Mouse (Mus musculus) megakaryocyte, embryonic 14.5 days (primary cell): Measurements from ENCODE around the gene Slc34a2. TPM values are rescaled to one million over a fixed set of nuclear protein-coding genes. Genes with fewer than 3 reads are reported as not detected.

Experiments
- H3K27me3 ChIP-seq: replicated peaks from 2 replicates; pipeline ENCODE3; 2012; ENCODE audit warnings: inconsistent platforms
- H3K36me3 ChIP-seq: replicated peaks from 2 replicates; pipeline ENCODE3; 2012; ENCODE audit warnings: low read length, inconsistent platforms, mixed read lengths
- H3K4me1 ChIP-seq: 2 replicates; pipeline ENCODE4 v1.6.1; 2012; ENCODE audit warnings: inconsistent platforms
- H3K4me3 ChIP-seq: replicated peaks from 2 replicates; pipeline ENCODE3; 2012; ENCODE audit warnings: moderate library complexity, mild to moderate bottlenecking, inconsistent platforms
- H3K9me3 ChIP-seq: 2 replicates; pipeline ENCODE4 v1.6.1; 2012; ENCODE audit warnings: inconsistent platforms
- FLI1 ChIP-seq: IDR thresholded peaks from 2 replicates; pipeline ENCODE4 v1.6.1; 2012; ENCODE audit warnings: low read length, inconsistent platforms, mixed read lengths
- GATA1 ChIP-seq: IDR thresholded peaks from 3 replicates; pipeline ENCODE4 v1.6.1; 2012; ENCODE audit warnings: mixed read lengths, low read length, inconsistent platforms, borderline replicate concordance
- polyA plus RNA-seq: library from polyadenylated mRNA; stranded (reverse); fragments of >175 nt; gene quantifications from 2 replicates; pipeline ENCODE4 v1.2.3, GENCODE M21; 2012; ENCODE audit warnings: low replicate concordance; ENCODE audit not compliant: insufficient read depth

The Slc34a2 gene
- polyA plus RNA-seq, 1 experiment = not detected

DNA sequence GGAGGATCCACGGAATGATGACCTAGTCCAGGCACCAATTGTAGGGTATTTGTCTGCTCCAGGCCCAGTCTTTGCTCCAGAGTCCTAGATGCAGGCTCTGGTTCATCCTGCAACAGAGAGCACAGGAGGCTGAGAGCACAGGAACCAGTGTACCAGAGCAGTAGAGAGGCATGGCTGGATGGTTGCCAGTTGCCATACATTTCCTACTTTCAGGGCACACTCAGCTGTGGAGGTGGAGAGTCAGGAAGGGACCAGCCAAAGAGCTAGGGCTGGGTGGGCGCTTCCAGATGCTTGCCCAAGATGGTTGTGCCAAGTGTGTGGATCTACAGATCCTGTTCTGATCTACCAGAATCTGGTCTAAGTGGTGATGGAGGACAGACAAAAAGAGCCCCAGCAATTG lies 15.4 kb downstream of the Slc34a2 start:
- no peaks in the 10 kb centered on the region for H3K4me1 ChIP-seq
- H3K4me3 ChIP-seq = no peak overlapping the region
- H3K27me3 ChIP-seq = peaks cover 22% of the 10 kb centered on the region
- H3K9me3 ChIP-seq = 0 out of 2 replicates have a peak, but pooled peaks cover 2% of the 10 kb centered on the region
- TF ChIP-seq FLI1 (no peak), GATA1 (no peak)
- no peaks in the 10 kb centered on the region for H3K36me3 ChIP-seq

DNA sequence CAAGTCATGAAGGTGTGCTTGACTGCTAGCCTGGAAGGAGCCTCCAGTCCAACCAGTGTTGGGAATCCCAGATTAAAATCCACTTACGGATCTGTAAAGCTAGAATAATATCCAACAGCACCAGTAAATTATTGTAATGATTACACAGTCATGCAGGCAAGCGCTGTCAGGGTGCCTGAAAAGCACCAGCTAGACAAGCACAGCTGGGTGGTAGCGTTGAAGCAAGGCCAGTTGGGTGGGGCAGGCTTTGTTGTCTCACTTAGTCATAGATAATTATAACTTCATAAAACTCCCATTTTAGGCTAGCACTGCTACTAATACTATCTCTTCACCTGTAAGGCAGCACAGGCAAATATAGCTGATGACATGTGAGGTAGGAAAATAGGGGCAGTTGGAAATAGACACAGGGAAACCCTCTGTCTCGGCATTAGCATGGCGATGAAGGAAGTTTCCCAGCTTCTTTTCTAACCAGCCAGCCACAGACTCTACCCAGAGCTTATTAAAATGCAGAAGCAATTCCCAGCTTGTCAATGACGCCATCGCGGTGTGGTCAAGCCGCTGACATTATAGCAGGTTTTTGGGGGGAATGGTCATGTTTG lies 23.8 kb downstream of the Slc34a2 start:
- no peak for TF ChIP-seq GATA1
- no peaks in the 10 kb centered on the region for H3K9me3 ChIP-seq
- no peaks in the 10 kb centered on the region for H3K27me3 ChIP-seq
- no peaks in the 10 kb centered on the region for H3K4me1 ChIP-seq
- H3K4me3 ChIP-seq = no peak overlapping the region
- no peaks in the 10 kb centered on the region for H3K36me3 ChIP-seq

DNA sequence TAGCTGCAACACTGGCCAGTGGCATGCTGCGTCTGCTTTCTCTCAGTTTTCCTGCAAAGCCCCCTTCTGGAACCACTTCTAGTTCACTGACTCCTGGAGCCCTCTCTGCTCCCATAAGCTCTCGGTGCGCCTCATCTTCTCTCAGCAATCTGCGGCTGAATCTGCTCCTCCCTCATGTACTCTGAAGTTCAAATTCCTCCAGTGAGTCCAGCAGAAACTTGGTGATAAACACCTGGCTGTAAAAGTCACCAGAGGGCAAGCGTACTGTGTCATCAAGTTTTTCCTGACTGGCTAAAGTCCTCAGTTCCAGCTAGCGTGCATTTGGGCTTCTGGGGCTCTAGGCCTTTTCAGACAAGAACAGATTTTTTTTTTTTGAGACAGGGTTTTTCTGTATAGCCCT lies 36.7 kb downstream of the Slc34a2 start:
- TF ChIP-seq FLI1 (no peak), GATA1 (no peak)
- no peaks in the 10 kb centered on the region for H3K9me3 ChIP-seq
- no peak overlapping the region for H3K4me3 ChIP-seq

DNA sequence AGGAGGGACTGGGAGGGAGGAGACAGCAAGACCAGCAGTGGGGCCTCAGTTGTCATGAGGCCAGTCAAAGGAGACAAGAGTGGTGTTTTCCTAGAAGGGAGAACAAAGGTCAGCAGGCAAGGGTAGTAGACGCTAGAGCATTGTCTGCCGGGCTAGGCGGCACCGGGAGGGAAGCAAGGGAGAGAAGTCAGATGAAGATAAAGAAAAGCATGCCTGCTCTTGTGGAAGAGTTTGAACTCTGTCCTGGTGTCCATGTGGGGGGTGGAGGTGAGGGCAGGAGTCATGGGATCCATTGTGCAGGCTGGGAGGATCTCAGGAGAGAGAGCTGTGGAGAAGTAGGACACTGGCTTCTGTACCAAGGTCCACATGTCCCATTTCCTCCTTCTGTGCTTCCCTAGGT lies 40.6 kb downstream of the Slc34a2 start:
- Histone ChIP-seq H3K4me3 (no peak overlapping the region), H3K4me1 (no peaks in the 10 kb centered on the region), H3K36me3 (no peaks in the 10 kb centered on the region), H3K27me3 (no peaks in the 10 kb centered on the region), H3K9me3 (no peaks in the 10 kb centered on the region)
- no peak for TF ChIP-seq FLI1
- no peak for TF ChIP-seq GATA1

More for the DNA sequence above, 36.7 kb downstream of the Slc34a2 start:
- no peaks in the 10 kb centered on the region for H3K4me1 ChIP-seq
- no peaks in the 10 kb centered on the region for H3K27me3 ChIP-seq
- no peaks in the 10 kb centered on the region for H3K36me3 ChIP-seq

DNA sequence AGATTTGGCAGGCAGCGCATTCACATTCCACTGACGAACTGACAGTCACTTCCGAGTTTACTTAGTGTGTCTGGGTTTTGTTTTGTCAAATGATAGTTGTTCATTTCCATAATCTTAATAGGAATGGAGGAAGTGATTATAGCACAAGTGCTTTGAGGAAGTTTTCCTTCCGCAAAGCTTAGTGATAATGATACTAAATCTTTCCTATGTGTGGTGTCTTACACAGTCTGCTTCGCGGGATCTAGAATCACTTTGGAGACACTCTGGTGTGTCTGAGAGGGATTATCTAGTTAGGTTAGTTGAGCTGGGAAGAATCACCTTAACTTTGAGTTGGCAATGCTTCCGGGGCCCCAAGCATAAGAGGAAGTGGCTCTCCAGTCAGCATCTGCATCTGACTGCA lies 49.6 kb downstream of the Slc34a2 start:
- H3K4me1 ChIP-seq = no peaks in the 10 kb centered on the region
- TF ChIP-seq GATA1 = no peak
- TF ChIP-seq FLI1 = no peak
- H3K36me3 ChIP-seq = no peaks in the 10 kb centered on the region
- no peak overlapping the region for H3K4me3 ChIP-seq
- H3K9me3 ChIP-seq = 0 out of 2 replicates have a peak, but pooled peaks cover 4% of the 10 kb centered on the region
- H3K27me3 ChIP-seq = no peaks in the 10 kb centered on the region

DNA sequence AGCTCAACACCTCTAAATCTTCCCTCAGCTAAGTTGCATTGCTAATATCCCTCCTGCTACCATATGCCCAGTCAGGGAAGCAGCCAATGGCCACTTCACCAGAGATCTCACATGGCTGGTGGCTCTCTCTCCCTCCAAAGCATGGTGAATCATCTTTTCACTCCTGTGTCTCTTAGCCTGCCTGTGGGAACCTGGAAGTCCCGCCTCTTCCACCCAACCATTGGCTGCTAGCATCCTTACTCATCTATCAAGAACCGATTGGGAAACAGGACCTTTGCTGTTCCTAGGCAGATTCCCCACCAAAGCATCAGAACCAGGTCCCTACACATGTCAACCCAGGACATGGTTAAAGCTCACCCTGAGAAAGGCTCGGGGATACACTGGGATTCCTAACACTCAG lies 53.5 kb downstream of the Slc34a2 start:
- no peaks in the 10 kb centered on the region for H3K4me1 ChIP-seq
- TF ChIP-seq FLI1 = no peak
- no peak for TF ChIP-seq GATA1
- no peaks in the 10 kb centered on the region for H3K36me3 ChIP-seq
- no peaks in the 10 kb centered on the region for H3K27me3 ChIP-seq
- H3K9me3 ChIP-seq = no peaks in the 10 kb centered on the region
- no peak overlapping the region for H3K4me3 ChIP-seq

DNA sequence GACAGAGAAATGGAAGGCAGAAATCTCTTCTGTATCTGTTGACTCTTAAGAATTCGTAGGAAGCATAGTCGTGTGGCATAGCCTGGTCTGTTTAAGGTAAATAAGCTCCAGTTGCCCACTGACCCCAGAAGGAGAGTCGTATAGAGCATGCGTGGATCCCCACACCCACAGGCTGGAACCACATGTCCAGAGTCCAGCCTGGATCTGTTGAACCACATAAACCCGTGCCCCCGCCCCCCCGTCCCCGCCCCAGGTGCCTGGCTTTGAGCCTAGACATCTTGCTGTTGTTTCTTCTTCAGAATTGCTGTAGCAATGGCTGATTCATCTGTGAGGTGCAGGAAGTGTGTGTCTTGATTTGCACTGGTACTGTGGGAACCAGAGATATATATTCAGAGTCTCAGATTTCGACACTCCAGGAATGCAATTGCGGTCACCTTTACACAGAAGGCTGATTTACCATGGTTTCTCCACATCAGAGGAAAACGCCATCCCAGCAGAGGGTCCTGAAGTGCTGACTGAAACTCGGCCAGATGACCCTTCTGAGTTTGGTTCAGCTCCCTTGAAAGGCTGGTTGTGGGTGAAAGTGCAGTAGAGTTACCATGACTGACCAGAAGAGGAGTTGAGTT lies 64.1 kb downstream of the Slc34a2 start:
- H3K9me3 ChIP-seq = no peaks in the 10 kb centered on the region
- TF ChIP-seq GATA1 = no peak
- TF ChIP-seq FLI1 = no peak
- H3K36me3 ChIP-seq = no peaks in the 10 kb centered on the region
- H3K4me1 ChIP-seq = no peaks in the 10 kb centered on the region
- no peak overlapping the region for H3K4me3 ChIP-seq
- H3K27me3 ChIP-seq = no peaks in the 10 kb centered on the region

DNA sequence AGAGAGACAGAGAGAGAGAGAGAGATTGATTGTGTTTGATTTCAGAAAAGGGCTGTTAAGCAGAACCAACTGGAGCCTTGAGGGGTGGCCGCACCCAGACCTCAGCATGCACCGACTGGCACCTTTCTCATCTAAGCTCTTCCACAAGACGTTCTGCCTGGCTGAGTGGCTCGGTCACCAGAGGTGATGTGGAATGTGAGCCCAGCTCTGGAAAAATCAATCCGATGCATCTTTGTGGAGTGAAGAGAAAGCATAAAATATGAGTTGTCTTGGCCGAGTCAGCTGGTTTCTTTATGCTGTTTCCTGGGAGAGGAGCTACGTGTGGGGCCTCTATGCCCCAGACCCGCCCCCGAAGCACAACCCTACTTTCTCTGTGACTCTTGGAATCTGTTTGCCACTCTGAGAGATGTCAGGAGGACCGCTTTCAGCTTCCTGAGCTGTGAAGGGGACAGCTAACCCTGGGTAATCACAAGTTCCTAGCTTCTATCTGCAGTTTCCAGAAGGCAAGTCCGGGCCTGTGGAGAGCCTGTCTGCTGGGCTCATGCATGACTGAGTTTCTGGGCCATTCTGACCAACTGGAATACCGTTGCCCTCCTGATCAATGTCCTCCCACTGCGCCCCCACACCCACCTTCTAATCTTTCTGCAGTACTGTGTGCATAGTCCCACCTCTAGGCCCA lies 66.4 kb downstream of the Slc34a2 start:
- no peak for TF ChIP-seq GATA1
- TF ChIP-seq FLI1 = no peak
- no peaks in the 10 kb centered on the region for H3K27me3 ChIP-seq
- H3K36me3 ChIP-seq = no peaks in the 10 kb centered on the region
- H3K4me3 ChIP-seq = no peak overlapping the region
- H3K9me3 ChIP-seq = no peaks in the 10 kb centered on the region
- no peaks in the 10 kb centered on the region for H3K4me1 ChIP-seq

DNA sequence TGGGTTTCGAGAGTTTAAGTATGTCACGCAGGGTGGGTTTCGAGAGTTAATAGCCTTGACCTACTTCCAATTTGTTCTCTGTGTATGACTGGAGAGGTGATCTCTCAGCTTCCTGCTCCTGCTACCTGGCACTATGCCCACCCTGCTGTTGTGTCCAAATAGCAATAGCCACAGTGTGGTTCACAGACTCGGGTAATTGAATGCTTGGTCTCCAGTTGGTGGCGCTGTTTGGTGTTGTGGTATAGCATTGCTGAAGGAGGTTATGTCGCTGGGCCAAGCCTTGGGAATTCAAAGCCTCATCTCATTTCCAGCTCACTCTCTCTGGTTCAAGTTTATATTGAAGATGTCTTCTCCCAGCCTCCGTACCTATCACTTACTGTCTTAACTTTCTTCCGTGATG lies 67.8 kb downstream of the Slc34a2 start:
- Histone ChIP-seq H3K9me3 (no peaks in the 10 kb centered on the region), H3K4me1 (no peaks in the 10 kb centered on the region), H3K36me3 (no peaks in the 10 kb centered on the region), H3K4me3 (no peak overlapping the region), H3K27me3 (no peaks in the 10 kb centered on the region)
- TF ChIP-seq FLI1 (no peak), GATA1 (no peak)

DNA sequence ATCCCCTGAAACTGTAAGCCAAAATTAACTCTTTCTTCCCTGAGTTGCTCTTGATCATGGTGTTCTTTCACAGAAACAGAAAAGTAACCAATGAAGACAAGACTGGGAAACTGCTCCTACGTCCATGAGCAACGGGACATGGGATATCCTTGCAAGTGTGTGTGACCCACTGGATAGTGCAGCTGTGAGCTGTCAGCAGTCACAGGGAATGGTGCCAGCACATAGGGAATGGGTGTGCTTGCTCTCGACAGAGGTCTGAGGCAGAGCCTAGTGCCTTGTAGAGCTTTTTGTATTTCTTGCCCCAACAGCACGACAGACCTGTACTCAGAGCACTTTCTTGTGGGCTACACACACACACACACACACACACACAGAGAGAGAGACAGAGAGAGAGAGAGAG lies 68.2 kb downstream of the Slc34a2 start:
- TF ChIP-seq FLI1 (no peak), GATA1 (no peak)
- Histone ChIP-seq H3K36me3 (no peaks in the 10 kb centered on the region), H3K27me3 (no peaks in the 10 kb centered on the region), H3K9me3 (no peaks in the 10 kb centered on the region), H3K4me3 (no peak overlapping the region), H3K4me1 (no peaks in the 10 kb centered on the region)

DNA sequence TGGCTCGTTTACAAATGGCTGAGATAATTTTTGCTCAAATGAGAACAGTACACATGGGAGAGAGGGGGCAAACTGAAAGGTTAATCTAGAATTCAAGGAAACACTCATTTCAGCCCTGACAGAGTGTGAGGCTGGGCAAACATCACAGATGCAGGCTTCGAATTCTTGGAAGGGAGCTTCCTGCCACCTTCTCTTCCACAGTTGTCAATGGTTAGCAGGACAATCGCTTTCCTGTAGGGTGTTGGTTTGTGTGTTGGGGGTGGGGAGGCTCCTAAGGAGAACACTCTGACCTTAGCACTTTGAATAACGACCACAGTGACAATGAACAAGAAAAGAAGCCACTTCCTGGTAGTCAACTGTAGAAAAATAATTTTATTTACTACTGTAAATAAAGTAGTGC lies 68.8 kb downstream of the Slc34a2 start:
- H3K9me3 ChIP-seq = no peaks in the 10 kb centered on the region
- H3K27me3 ChIP-seq = no peaks in the 10 kb centered on the region
- TF ChIP-seq GATA1 (no peak), FLI1 (no peak)
- no peak overlapping the region for H3K4me3 ChIP-seq
- H3K36me3 ChIP-seq = no peaks in the 10 kb centered on the region
- no peaks in the 10 kb centered on the region for H3K4me1 ChIP-seq
